Mouse (Mus musculus): ENCODE data around the gene Man1c1. TPM values are rescaled to one million over a fixed set of nuclear protein-coding genes. Genes with fewer than 3 reads are reported as not detected.

Man1c1 gene
- polyA plus RNA-seq, 1 experiment from 2014 or later = 5.3 TPM

DNA sequence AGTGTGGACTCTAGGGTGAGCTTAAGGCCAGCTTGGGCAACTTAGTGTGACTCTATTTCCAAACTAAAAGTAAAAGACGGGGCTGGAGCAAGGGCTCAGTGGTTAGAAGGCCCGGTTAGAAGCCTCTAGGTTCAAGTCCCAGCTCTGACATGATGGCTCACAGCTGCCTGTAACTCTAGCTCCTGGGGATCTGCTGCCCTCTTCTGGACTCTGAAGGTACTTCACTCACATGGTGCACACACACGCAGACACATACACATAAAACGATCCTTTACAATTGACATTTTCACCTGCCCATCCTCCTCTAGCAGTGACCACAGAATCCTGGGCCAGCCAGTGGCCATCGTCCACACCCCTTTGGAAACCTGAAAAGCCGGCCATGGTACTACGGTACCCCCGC, 154.2 kb downstream of the Man1c1 start:
- DNase-seq (ENCODE audit: low spot score) (no peak), ATAC-seq (ENCODE audit: low FRiP score) (no peak)
- Histone ChIP-seq H3K9me3 (ENCODE audit: control insufficient read depth, low read length) (no peaks in the 10 kb centered on the region), H3K4me2 (replicated peaks; ENCODE audit: low read depth, low read length) (no peak overlapping the region), H3K4me1 (replicated peaks; ENCODE audit: control insufficient read depth, insufficient read depth, low read length) (no peaks in the 10 kb centered on the region; the same call in 1 of the 2 replicates), H3K27ac (ENCODE audit: low read depth, low read length) (no peak overlapping the region), H3K4me3 (ENCODE audit: low read depth, low read length) (no peak overlapping the region), H3K27me3 (ENCODE audit: control insufficient read depth, insufficient read depth, low read length) (no peaks in the 10 kb centered on the region), H3K9ac (ENCODE audit: low read depth, low read length) (no peak overlapping the region), H3K36me3 (ENCODE audit: control insufficient read depth, insufficient read depth, low read length) (peaks cover 12% of the 10 kb centered on the region)
- WGBS = 99% methylated on average over 8 of the region's 8 CpGs

DNA sequence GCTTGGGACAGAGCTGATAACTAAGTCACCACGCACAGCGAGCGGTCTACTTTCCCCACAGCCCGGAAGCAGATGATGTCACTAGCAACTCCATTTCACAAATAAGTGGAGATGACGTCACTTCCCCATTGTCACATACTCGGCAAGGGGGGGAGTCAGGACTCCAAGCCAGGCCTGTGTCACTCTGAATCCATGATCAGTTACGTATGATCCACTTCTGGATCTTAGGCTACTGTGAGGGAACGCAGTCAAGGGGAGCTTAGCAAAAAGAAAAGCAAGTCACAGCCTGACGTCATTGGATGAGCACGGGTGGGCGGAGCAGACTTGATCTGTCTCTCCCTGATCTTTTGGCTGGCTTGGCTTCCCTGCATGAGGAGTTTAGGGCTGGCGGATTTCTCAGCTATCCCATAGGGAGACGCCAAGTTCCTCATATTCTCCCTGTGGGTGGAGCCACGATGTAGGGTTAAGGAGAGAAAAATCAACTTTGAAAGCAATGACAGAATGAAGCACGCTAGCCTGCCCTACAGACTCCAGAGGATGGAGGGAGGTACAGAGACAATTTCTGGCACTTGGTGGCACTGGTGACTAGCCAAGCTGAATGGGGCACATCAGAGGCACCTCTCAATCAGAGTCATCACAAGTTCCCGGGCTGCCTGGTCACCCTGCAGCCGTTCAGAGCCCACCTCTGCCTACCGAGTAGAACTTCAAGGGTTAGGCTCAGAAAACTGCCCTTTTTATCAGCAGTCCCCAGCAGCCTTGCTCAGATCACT, 155.7 kb downstream of the Man1c1 start:
- WGBS = 74% methylated on average over 18 of the region's 18 CpGs
- DNase-seq (ENCODE audit: low spot score) (no peak), ATAC-seq (ENCODE audit: low FRiP score) (no peak)
- Histone ChIP-seq H3K4me1 (replicated peaks; ENCODE audit: control insufficient read depth, insufficient read depth, low read length) (no peaks in the 10 kb centered on the region; the same call in 1 of the 2 replicates), H3K4me2 (replicated peaks; ENCODE audit: low read depth, low read length) (no peak overlapping the region), H3K4me3 (ENCODE audit: low read depth, low read length) (no peak overlapping the region), H3K36me3 (ENCODE audit: control insufficient read depth, insufficient read depth, low read length) (peaks cover 12% of the 10 kb centered on the region), H3K27me3 (ENCODE audit: control insufficient read depth, insufficient read depth, low read length) (no peaks in the 10 kb centered on the region), H3K27ac (ENCODE audit: low read depth, low read length) (no peak overlapping the region), H3K9ac (ENCODE audit: low read depth, low read length) (no peak overlapping the region; the same call in 1 of the 2 replicates), H3K9me3 (ENCODE audit: control insufficient read depth, low read length) (no peaks in the 10 kb centered on the region)

DNA sequence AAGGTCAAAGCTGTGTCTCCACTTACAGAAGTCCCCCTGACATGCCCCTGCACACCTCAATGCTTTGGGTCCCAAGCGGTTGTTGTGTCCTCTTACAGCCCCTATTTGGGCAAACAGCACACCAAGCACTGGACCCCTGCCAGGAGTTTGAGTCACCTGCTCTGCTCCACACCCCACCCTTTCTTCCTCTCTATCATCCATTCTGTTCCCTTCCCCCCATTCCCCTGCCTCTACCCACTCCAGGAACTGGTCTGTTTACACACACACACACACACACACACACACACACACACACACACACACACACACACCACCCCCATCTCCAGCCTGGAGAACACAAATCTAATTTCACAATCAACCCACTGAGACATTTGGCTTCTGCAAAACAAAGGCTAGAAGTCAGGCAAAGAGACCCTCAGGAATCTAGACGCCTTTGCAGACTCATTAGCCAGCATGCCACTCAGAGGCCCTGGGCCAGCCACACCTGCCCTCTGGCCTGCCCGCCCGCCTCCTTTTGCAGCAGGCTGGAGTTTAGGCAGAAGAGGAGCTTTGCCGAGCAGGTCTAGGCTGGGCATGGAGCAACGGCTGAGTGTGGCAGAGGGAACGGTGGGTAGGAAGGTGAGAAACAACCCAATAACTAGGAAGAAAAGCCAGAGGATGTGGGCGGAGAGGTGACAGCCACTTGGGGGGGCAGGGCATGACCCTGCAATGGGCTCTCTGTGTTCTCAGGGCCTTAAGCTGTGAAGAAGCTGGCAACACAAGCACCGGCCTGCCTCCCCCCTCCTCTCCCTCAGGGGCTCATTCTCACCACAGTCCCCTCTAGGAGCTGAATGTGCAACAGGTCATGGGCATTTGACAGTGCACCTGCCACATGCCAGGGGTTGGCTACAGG, 157.0 kb downstream of the Man1c1 start:
- H3K36me3 ChIP-seq (ENCODE audit: control insufficient read depth, insufficient read depth, low read length) = peaks cover 18% of the 10 kb centered on the region
- H3K4me2 ChIP-seq (replicated peaks; ENCODE audit: low read depth, low read length) = no peak overlapping the region
- DNase-seq (ENCODE audit: low spot score) = no peak
- no peak overlapping the region for H3K9ac ChIP-seq (ENCODE audit: low read depth, low read length)
- WGBS = 69% methylated on average over 9 of the region's 9 CpGs
- no peaks in the 10 kb centered on the region for H3K9me3 ChIP-seq (ENCODE audit: control insufficient read depth, low read length)
- no peaks in the 10 kb centered on the region for H3K4me1 ChIP-seq (replicated peaks; ENCODE audit: control insufficient read depth, insufficient read depth, low read length)
- no peaks in the 10 kb centered on the region for H3K27me3 ChIP-seq (ENCODE audit: control insufficient read depth, insufficient read depth, low read length)
- no peak for ATAC-seq (ENCODE audit: low FRiP score)
- H3K4me3 ChIP-seq (ENCODE audit: low read depth, low read length) = no peak overlapping the region
- no peak overlapping the region for H3K27ac ChIP-seq (ENCODE audit: low read depth, low read length)

DNA sequence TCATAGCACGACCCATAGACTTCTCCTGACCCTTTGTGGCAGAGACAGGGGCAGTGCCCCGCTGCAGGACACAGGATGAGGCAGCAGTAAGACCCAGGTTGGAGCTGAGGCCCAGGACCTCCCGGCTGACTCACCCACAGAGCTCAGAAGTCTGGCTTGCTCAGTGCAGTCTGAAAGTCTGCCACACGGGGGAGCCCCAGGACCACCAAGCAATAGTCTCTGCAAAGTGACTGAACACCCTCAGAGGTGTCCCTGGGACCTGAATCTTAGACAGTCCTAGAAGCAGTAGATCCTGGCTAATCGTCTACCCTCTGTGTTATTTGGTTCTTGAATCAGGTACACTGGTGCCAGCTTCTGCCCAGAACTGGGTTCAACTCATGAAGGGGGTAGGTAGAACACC, 160.8 kb downstream of the Man1c1 start:
- Histone ChIP-seq H3K36me3 (ENCODE audit: control insufficient read depth, insufficient read depth, low read length) (peaks cover 19% of the 10 kb centered on the region; the same call in 1 of the 2 replicates), H3K4me2 (replicated peaks; ENCODE audit: low read depth, low read length) (no peak overlapping the region), H3K4me1 (replicated peaks; ENCODE audit: control insufficient read depth, insufficient read depth, low read length) (no peaks in the 10 kb centered on the region), H3K27me3 (ENCODE audit: control insufficient read depth, insufficient read depth, low read length) (no peaks in the 10 kb centered on the region), H3K9ac (ENCODE audit: low read depth, low read length) (no peak overlapping the region), H3K4me3 (ENCODE audit: low read depth, low read length) (no peak overlapping the region), H3K9me3 (ENCODE audit: control insufficient read depth, low read length) (no peaks in the 10 kb centered on the region), H3K27ac (ENCODE audit: low read depth, low read length) (no peak overlapping the region)
- peak; percentile 74 for ATAC-seq (ENCODE audit: low FRiP score)
- WGBS = 11% methylated on average over 5 of the region's 5 CpGs
- DNase-seq (ENCODE audit: low spot score) = peak; percentile 95

DNA sequence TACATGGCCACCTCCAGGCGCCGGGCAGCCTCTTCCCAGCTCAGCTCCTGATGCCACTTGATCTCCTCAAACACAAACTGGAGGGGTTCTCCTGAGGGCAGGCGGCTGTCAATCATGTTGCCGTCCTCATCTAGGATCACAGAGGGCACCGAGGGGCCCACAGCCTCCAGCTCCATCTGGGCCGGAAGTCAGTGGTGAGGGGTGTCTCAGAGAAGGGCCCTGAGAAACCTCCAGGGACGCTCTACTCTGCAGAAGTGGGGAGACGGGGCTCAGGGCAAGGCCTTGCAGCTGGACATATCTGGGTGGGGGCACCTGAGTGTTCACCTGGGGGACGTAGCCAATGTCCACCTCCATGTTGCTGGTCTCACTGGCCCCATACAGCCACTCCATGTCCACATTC, 161.4 kb downstream of the Man1c1 start:
- H3K9ac ChIP-seq (ENCODE audit: low read depth, low read length) = no peak overlapping the region
- no peaks in the 10 kb centered on the region for H3K9me3 ChIP-seq (ENCODE audit: control insufficient read depth, low read length)
- no peak overlapping the region for H3K4me3 ChIP-seq (ENCODE audit: low read depth, low read length)
- ATAC-seq (ENCODE audit: low FRiP score) (no peak), DNase-seq (ENCODE audit: low spot score) (no peak)
- no peaks in the 10 kb centered on the region for H3K27me3 ChIP-seq (ENCODE audit: control insufficient read depth, insufficient read depth, low read length)
- no peak overlapping the region for H3K27ac ChIP-seq (ENCODE audit: low read depth, low read length)
- no peak overlapping the region for H3K4me2 ChIP-seq (replicated peaks; ENCODE audit: low read depth, low read length)
- peaks cover 18% of the 10 kb centered on the region; the same call in 1 of the 2 replicates for H3K36me3 ChIP-seq (ENCODE audit: control insufficient read depth, insufficient read depth, low read length)
- WGBS = 85% methylated on average over 9 of the region's 9 CpGs
- no peaks in the 10 kb centered on the region for H3K4me1 ChIP-seq (replicated peaks; ENCODE audit: control insufficient read depth, insufficient read depth, low read length)

DNA sequence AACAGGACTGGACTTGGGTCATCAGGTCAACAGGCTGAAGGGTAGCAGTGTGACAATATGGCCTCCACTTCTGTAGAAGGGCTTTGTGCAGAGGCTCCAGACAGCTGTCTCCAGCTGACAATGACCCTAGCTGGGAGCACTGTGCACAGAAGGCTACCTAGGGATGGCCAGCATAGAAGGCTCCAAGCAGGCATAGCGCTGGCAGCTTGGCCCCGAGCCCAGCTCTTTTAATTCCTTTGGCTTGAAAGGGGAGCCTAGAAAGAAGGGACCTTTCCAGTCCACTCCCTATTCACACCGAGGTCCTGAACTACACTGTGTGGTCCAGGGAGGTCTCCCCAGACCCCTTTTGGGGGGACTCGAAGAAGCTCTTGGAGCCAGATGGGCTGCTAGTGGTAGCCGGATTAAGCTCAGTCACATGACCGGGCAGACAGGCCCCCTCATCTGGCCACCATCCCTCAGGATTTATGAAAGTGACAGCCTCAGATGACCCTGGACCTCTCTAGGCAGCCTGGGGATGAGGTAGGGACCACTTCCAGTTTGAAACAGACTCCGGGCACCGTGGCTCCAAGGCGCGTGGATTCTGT, 165.0 kb downstream of the Man1c1 start:
- Histone ChIP-seq H3K27ac (ENCODE audit: low read depth, low read length) (no peak overlapping the region), H3K36me3 (ENCODE audit: control insufficient read depth, insufficient read depth, low read length) (peaks cover 11% of the 10 kb centered on the region; the same call in 1 of the 2 replicates), H3K4me1 (replicated peaks; ENCODE audit: control insufficient read depth, insufficient read depth, low read length) (peaks cover 2% of the 10 kb centered on the region; the same call in 1 of the 2 replicates), H3K27me3 (ENCODE audit: control insufficient read depth, insufficient read depth, low read length) (no peaks in the 10 kb centered on the region), H3K4me3 (ENCODE audit: low read depth, low read length) (no peak overlapping the region), H3K9me3 (ENCODE audit: control insufficient read depth, low read length) (no peaks in the 10 kb centered on the region), H3K9ac (ENCODE audit: low read depth, low read length) (no peak overlapping the region), H3K4me2 (replicated peaks; ENCODE audit: low read depth, low read length) (no peak overlapping the region)
- ATAC-seq (ENCODE audit: low FRiP score) (no peak), DNase-seq (ENCODE audit: low spot score) (no peak)
- WGBS = 92% methylated on average over 10 of the region's 10 CpGs

DNA sequence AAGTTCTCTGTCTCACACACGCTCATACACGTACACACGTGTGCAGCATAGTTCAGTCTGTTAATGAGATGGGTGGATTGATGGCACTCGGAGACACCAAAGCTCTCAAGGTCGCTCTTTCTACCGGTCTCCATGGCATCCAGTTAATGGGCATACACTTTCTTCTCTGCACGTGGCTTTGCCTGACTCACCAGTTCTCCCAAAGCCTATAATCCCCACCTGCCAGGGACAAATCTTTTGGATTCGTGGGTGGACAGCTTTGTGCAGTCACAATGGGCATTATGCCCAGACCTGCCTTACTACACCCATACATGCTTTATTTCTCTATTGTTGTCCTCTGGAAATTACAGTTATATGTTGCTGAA, 168.3 kb downstream of the Man1c1 start:
- Histone ChIP-seq H3K4me1 (replicated peaks; ENCODE audit: control insufficient read depth, insufficient read depth, low read length) (peaks cover 9% of the 10 kb centered on the region; the same call in 1 of the 2 replicates), H3K36me3 (ENCODE audit: control insufficient read depth, insufficient read depth, low read length) (0 out of 2 replicates have a peak, but pooled peaks cover 5% of the 10 kb centered on the region), H3K27me3 (ENCODE audit: control insufficient read depth, insufficient read depth, low read length) (no peaks in the 10 kb centered on the region), H3K9ac (ENCODE audit: low read depth, low read length) (peak overlapping the region; percentile 56), H3K9me3 (ENCODE audit: control insufficient read depth, low read length) (no peaks in the 10 kb centered on the region), H3K4me3 (ENCODE audit: low read depth, low read length) (peak overlapping the region; percentile 82), H3K4me2 (replicated peaks; ENCODE audit: low read depth, low read length) (peak overlapping the region; percentile 99), H3K27ac (ENCODE audit: low read depth, low read length) (no peak overlapping the region)
- DNase-seq (ENCODE audit: low spot score) = no peak
- 18% methylated on average over 8 of the region's 8 CpGs for WGBS
- peak; percentile 36 for ATAC-seq (ENCODE audit: low FRiP score)

DNA sequence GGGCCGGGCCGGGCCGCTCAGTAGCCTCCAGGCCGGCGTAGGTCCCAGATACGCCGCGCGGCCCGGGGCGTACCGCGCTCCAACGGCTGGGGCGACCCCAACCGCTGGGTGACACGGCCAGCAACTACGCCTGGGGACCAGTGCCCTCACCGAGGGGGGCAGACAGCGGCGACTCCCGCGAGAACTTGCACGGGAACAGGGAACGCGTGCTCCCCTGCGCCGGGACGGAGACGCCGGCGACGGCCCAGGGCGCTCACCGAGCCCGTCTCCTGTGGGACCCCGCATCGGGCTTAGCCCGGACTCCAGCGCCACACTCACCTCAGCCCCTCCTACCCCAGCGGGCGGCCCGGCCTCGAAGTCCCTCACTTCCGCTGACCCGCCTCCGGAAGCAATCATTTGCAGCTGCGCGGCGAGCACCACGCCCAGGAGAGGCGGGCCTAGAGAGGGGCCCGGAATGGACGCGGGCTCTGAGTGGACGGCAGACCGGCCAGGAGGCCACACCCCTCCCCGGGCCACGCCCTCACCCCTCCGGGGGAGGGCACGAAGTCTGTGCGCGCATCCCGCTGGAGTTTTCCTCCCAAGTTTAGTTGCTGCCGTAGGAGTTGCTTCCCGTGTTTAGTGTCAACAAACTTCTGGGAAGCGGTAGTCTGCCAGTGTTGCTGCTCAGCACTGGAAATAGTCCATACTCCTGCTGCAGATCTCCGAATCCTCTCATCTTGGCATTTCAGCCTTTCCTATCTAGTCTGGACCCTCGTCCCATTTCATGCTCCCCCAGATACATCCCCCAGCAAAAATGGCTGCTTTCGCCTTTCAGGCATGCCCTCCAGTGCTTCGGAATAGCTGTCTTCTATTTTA, 168.9 kb downstream of the Man1c1 start, which contains the start of gene Mtfr1l:
Gene Mtfr1l, minus strand, starts transcription at position 456 of the 855 bp plus-strand sequence.
- 0 out of 2 replicates have a peak, but pooled peaks cover 5% of the 10 kb centered on the region for H3K36me3 ChIP-seq (ENCODE audit: control insufficient read depth, insufficient read depth, low read length)
- H3K9ac ChIP-seq (ENCODE audit: low read depth, low read length) = peak within 1 kb of the TSS; percentile 82
- peak within 1 kb of the TSS; percentile 82 for H3K4me3 ChIP-seq (ENCODE audit: low read depth, low read length)
- DNase-seq (ENCODE audit: low spot score) (peak; percentile 99), ATAC-seq (ENCODE audit: low FRiP score) (peak; percentile 98)
- H3K4me2 ChIP-seq (replicated peaks; ENCODE audit: low read depth, low read length) = peak within 1 kb of the TSS; percentile 99
- H3K27ac ChIP-seq (ENCODE audit: low read depth, low read length) = peak within 1 kb of the TSS; percentile 79
- WGBS = under 1% methylated on average over 64 of the region's 71 CpGs
- no peaks in the 10 kb centered on the region for H3K27me3 ChIP-seq (ENCODE audit: control insufficient read depth, insufficient read depth, low read length)
- H3K9me3 ChIP-seq (ENCODE audit: control insufficient read depth, low read length) = no peaks in the 10 kb centered on the region
- peaks cover 9% of the 10 kb centered on the region; the same call in 1 of the 2 replicates for H3K4me1 ChIP-seq (replicated peaks; ENCODE audit: control insufficient read depth, insufficient read depth, low read length)
